ENCODE assay signal across 12 mouse cellular contexts in genomic region chr17:87317271-87317670, GRCm38 (mm10). TPM values are rescaled to one million over a fixed set of nuclear protein-coding genes. Genes with fewer than 3 reads are reported as not detected.
DNase-seq lines count a peak whose midpoint lies in the region; ATAC-seq and TF ChIP-seq lines count a peak whose summit lies in the region.
"Had no signal": no experiment of that assay in that cellular context is flagged by ENCODE, and none has a peak within 500 bp of the region (broad histone marks: within the 10 kb centered on the region; RNA-seq: fewer than 3 reads in every experiment).

No protein-coding gene starts in this region.

- no peaks in the 10 kb centered on the region for H3K27me3 ChIP-seq in liver, embryonic 13.5 days
- H3K27me3 ChIP-seq: Patski had no signal

- no peak overlapping the region for H3K4me2 ChIP-seq in liver, embryonic 13.5 days

- H3K27ac ChIP-seq in left cerebral cortex, adult 2 months = peak overlapping the region; percentile 32; the same call in 1 of the 2 replicates
- peak overlapping the region; percentile 75 for H3K27ac ChIP-seq in liver, embryonic 13.5 days

- 67% methylated on average over 6 of the region's 6 CpGs for WGBS in liver, embryonic 13.5 days (ENCODE audit: insufficient replicate concordance)

- no peak overlapping the region for H3K9ac ChIP-seq in liver, embryonic 13.5 days

- peaks cover 40% of the 10 kb centered on the region for H3K4me1 ChIP-seq in liver, embryonic 13.5 days (replicated peaks)

- no peak for TF ChIP-seq CTCF in left cerebral cortex, adult 2 months (IDR thresholded peaks at IDR 0.05)

- no peaks in the 10 kb centered on the region for H3K9me3 ChIP-seq in liver, embryonic 13.5 days (replicated peaks)

- peak; percentile 30 for DNase-seq in embryo, embryonic 10 days (ENCODE audit: low spot score)
- DNase-seq in embryo, embryonic 9.5 days (ENCODE audit: extremely low spot score) = no peak
- DNase-seq in left cerebral cortex, adult 2 months (ENCODE audit: extremely low spot score in 1 of 2, low spot score in 2 of 2) = no peak
- DNase-seq in left cerebral cortex, postnatal 36 days (ENCODE audit: low spot score in 2 of 2) = no peak
- DNase-seq in cerebellum, adult 9-10 months = peak; percentile 75
- no peak for DNase-seq in liver, embryonic 13.5 days
- no peak for DNase-seq in urinary bladder, postnatal 4 days (ENCODE audit: low spot score in 2 of 2)
- DNase-seq in spleen, adult 12 weeks (ENCODE audit: low spot score) = no peak
- DNase-seq: adrenal gland, postnatal 25 days; retina, postnatal 1 day; thymus, postnatal 25 days had no signal

- intact Hi-C loops in left cerebral cortex, adult 2 months (cut with DNase I) = no loop called here
- intact Hi-C loops in left cerebral cortex, postnatal 36 days (cut with DNase I) = loop anchor here (10.0 kb wide), 1 partner anchor 348 kb away; no protein-coding TSS in a partner anchor

- peak; percentile 49 for ATAC-seq in liver, embryonic 13.5 days (ENCODE audit: low read depth)
- ATAC-seq: Patski had no signal

- no peak overlapping the region for H3K4me3 ChIP-seq in left cerebral cortex, adult 2 months
- H3K4me3 ChIP-seq in liver, embryonic 13.5 days (replicated peaks) = no peak overlapping the region

- H3K36me3 ChIP-seq in liver, embryonic 13.5 days = peaks cover 21% of the 10 kb centered on the region

RNA-seq across cellular contexts. Expression of gene Ttc7, which starts 34.6 kb away (rescaled TPM):
- total RNA-seq in left cerebral cortex, adult 2 months (2021) = 10 to 100 TPM; 11.8 to 13.2 TPM
- 10 to 100 TPM; 13.1 to 14.7 TPM for total RNA-seq in left cerebral cortex, postnatal 36 days (2021)
- polyA plus RNA-seq in liver, embryonic 13.5 days (2015; fragmentation: Nextera tagmentation; extraction: Ambion mirVana) = 9.5 and 11.0 TPM in 2 replicates

RNA-seq across cellular contexts. Expression of gene Mcfd2, which starts 51.5 kb away (rescaled TPM):
- 10 to 100 TPM; 56.6 to 60.0 TPM for total RNA-seq in left cerebral cortex, adult 2 months (2021)
- total RNA-seq in left cerebral cortex, postnatal 36 days (2021) = 10 to 100 TPM; 50.3 to 55.8 TPM
- 50.2 and 53.9 TPM in 2 replicates for polyA plus RNA-seq in liver, embryonic 13.5 days (2015; fragmentation: Nextera tagmentation; extraction: Ambion mirVana)

Comparison
In these comparisons a context has a peak if more than half of its experiments do, and no peak if none do; other contexts are left out.
1. DNase-seq: peak in embryo, embryonic 10 days (single experiment) and cerebellum, adult 9-10 months (single experiment); none in embryo, embryonic 9.5 days (single experiment), left cerebral cortex, adult 2 months (0 of 2), left cerebral cortex, postnatal 36 days (0 of 2), liver, embryonic 13.5 days (single experiment), urinary bladder, postnatal 4 days (0 of 2) and spleen, adult 12 weeks (single experiment).